Mouse (Mus musculus): ENCODE data around the gene Gm12830. TPM values are rescaled to one million over a fixed set of nuclear protein-coding genes. Genes with fewer than 3 reads are reported as not detected.

Gm12830 gene
- total RNA-seq, 1 experiment from 2014 or later, result not detected

Other genes with a start within 250 kb of the Gm12830 start
- 0.10 to 1.5 TPM (median 0.75 TPM) in 3 replicates for gene Foxd2, start 87.2 kb downstream of the Gm12830 start, total RNA-seq (2017)
- gene Foxe3, start 104.3 kb downstream of the Gm12830 start, total RNA-seq (2017), result not detected in 3 replicates
- 193 to 301 TPM (median 285 TPM) in 3 replicates for gene Cmpk1, start 165.5 kb downstream of the Gm12830 start, total RNA-seq (2017)
- gene Stil, start 178.4 kb downstream of the Gm12830 start, total RNA-seq (2017), result 0.53 to 1.9 TPM (median 0.78 TPM) in 3 replicates
- gene Tal1, start 234.7 kb downstream of the Gm12830 start, total RNA-seq (2017), result 0.53 to 3.0 TPM (median 2.9 TPM) in 3 replicates